Mouse (Mus musculus) brain, embryonic 14.5 days (tissue): ENCODE data around the gene Cgrrf1. TPM values are rescaled to one million over a fixed set of nuclear protein-coding genes. Genes with fewer than 3 reads are reported as not detected.
A peak's percentile ranks its signal among the peaks of the same experiment; 100 is the strongest.

Experiments
- DNase-seq: peaks from one replicate; pipeline ENCODE4 v3.0.0-alpha.2; 2011; ENCODE audit warnings: low read depth
- CTCF ChIP-seq: fragments of 200-500 bp; IDR thresholded peaks from 2 replicates; pipeline ENCODE4 v1.5.1; 2012; ENCODE audit warnings: inconsistent platforms, mild to moderate bottlenecking, moderate library complexity, borderline replicate concordance; ENCODE audit not compliant: insufficient read depth, insufficient read length; ENCODE audit errors: extremely low read depth
- POLR2A ChIP-seq: fragments of 200-500 bp; IDR thresholded peaks from 2 replicates; pipeline ENCODE4 v1.6.1; 2012; ENCODE audit warnings: mild to moderate bottlenecking, inconsistent platforms, borderline replicate concordance; ENCODE audit not compliant: poor library complexity, insufficient read depth, insufficient read length, severe bottlenecking; ENCODE audit errors: extremely low read depth
- polyA plus RNA-seq: library from polyadenylated mRNA; depleted of rRNA; stranded (reverse); fragments of >200 nt; gene quantifications from 2 replicates; pipeline ENCODE4 v1.2.3, GENCODE M21; 2012; rRNA removed

The Cgrrf1 gene
- polyA plus RNA-seq, 1 experiment = 14.2 TPM

GRCm38 (mm10) chr14:46883068-46883870 is 51.3 kb downstream of the Cgrrf1 start:
- no peak for TF ChIP-seq POLR2A
- TF ChIP-seq CTCF = no peak

GRCm38 (mm10) chr14:46883871-46884441 is 52.0 kb downstream of the Cgrrf1 start:
- TF ChIP-seq CTCF (no peak), POLR2A (no peak)
- peak; percentile 66 for DNase-seq

More at GRCm38 (mm10) chr14:46883068-46883870, 51.3 kb downstream of the Cgrrf1 start:
- peak; percentile 89 for DNase-seq

GRCm38 (mm10) chr14:46884701-46885428 is 52.9 kb downstream of the Cgrrf1 start:
- TF ChIP-seq CTCF = no peak
- TF ChIP-seq POLR2A = peak; percentile 40; the same call in 1 of the 2 replicates
- peak; percentile 85 for DNase-seq

- TF ChIP-seq CTCF (no peak), POLR2A (no peak)
- no peak for DNase-seq
Measured at GRCm38 (mm10) chr14:46885429-46885755, 53.5 kb downstream of the Cgrrf1 start.

- TF ChIP-seq CTCF (no peak), POLR2A (no peak)
Measured at GRCm38 (mm10) chr14:46885891-46886301, 54.0 kb downstream of the Cgrrf1 start.

DNA sequence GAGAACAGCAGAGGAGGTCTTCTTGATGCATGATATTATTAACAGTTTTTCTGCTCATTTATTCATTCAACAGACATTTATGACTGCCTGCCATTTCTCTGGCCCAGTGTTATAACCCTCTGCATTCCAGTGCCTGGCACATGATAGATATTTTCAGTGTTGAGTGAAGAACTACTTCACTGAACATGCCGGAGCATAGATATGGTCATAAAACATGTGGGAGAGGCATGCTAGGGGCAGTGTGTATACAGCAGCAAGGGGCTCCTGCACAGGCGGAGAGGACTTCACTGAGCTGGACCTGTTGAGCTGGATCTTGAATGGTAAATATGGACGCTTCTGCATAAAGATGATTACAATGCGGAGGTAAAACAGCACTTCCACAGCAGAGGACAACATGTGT is 57.2 kb downstream of the Cgrrf1 start:
- TF ChIP-seq CTCF (no peak), POLR2A (no peak)
- DNase-seq = no peak

More at GRCm38 (mm10) chr14:46885891-46886301, 54.0 kb downstream of the Cgrrf1 start:
- peak; percentile 58 for DNase-seq

DNA sequence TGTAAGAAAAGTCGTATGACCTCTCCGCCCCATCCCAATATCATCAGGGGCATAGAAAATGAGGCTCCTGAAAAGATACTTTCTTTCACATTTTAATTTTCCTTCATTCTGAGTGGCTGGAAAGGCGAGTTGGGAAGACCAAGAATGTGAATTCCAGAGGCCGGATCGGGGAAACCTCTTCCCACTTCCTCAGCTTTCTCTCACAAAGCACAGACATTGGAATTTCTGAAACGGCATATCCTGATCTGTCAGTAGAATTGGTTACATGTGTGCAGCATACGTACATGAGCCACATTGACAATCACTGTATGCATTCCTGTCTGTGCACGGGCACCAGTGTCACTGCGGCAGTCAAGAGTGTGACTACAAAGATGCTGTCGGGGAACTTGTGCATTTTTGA is 62.0 kb downstream of the Cgrrf1 start:
- DNase-seq = no peak

DNA sequence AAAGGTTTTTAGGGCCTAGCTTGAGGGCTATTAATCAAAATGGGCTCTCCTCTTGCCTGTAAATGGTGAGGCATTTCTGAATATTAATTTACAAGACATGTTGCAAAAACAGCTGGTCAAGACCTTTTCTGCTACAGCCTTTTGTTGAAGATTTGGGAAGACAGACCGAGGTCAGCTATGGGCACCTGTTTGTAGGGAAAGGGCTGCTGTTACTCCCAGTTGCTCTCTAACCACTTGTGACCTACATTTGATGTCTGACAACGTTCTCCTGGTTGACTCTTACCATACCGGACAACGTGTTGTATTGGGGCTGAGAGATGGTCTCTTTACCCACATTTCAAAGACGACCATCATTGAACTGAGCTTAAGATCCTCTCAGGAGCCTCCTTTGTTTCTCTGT is 66.0 kb downstream of the Cgrrf1 start:
- no peak for DNase-seq
- TF ChIP-seq POLR2A (no peak), CTCF (no peak)

More for the DNA sequence above, 62.0 kb downstream of the Cgrrf1 start:
- no peak for TF ChIP-seq POLR2A
- no peak for TF ChIP-seq CTCF

DNA sequence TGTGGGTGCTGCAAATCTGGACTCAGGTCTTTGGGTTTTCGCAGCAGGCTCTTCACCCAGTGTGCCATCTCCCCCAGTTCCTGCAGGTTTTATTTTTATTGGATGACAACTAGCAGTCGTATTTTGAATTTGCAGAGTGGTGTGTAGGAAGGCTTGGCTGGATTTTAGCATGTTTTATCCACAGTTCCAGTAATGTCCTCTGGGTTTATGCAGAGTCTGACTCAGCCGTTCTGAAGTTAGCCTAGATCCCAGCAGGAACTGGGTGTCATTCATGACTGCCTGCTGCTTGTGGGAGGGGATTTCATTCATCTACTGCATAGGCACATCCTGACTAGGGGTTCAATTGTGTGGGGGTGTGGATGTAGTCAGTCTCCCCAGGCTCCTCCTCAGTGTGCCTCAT is 66.7 kb downstream of the Cgrrf1 start:
- no peak for TF ChIP-seq POLR2A
- no peak for TF ChIP-seq CTCF
- DNase-seq = no peak

DNA sequence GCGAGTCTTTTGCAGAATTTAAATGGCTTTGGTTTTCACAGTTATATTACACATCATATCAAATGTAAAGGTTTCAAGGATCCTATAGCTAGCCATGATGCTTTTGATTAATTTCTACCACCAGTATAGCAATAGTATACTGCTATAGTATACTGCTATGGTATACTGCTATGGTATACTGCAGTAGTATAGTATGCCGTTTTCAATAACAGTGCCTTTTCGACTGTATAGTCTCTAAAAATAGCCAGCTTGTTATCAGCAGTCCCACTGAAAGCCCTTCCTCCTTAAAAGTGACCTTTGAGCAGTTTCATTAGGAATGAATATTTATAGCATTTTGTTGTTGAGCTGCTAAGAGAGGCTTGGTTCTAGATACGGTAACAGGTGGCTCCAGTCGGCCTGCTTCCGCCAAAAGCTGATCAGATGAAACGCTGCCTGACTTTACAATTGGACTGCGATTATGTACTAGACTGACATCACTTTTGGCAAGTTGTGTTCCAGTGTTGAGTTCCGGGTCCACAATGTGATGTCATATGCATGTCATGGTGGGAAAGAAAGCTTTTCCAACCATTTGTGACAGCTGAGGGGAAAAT is 70.7 kb downstream of the Cgrrf1 start:
- no peak for TF ChIP-seq CTCF
- no peak for TF ChIP-seq POLR2A
- no peak for DNase-seq

Other genes with a start within 250 kb of the Cgrrf1 start
- gene Cdkn3, start 71.6 kb upstream of the Cgrrf1 start, polyA plus RNA-seq = 7.0 and 10.3 TPM in 2 replicates
- gene Cnih1, start 43.7 kb upstream of the Cgrrf1 start, polyA plus RNA-seq = 94.8 and 106 TPM in 2 replicates
- 55.7 and 66.6 TPM in 2 replicates for gene Gmfb, start 9.9 kb upstream of the Cgrrf1 start, polyA plus RNA-seq
- 5.8 and 7.8 TPM in 2 replicates for gene Samd4, start 50.7 kb downstream of the Cgrrf1 start, polyA plus RNA-seq